Mouse (Mus musculus) liver, postnatal 0 days (tissue): ENCODE results near the gene Tns4. TPM values are rescaled to one million over a fixed set of nuclear protein-coding genes. Genes with fewer than 3 reads are reported as not detected.
A peak's percentile ranks its signal among the peaks of the same experiment; 100 is the strongest.

Experiments
- ATAC-seq: fragments of 200-750 bp; cut with Nextera tagmentation; 2 replicates; pipeline ENCODE4 v1.8.0; 2017; ENCODE audit warnings: mild to moderate bottlenecking, moderate library complexity
- DNase-seq: peaks from one replicate; pipeline ENCODE4 v3.0.0-alpha.2; 2016
- H3K27ac ChIP-seq: fragments of 300-500 bp; sonication (generic); 2 replicates; pipeline ENCODE4 v1.5.1; 2014; ENCODE audit warnings: antibody characterized with exemption, moderate library complexity, mild to moderate bottlenecking, low read depth
- H3K27me3 ChIP-seq: fragments of 300-500 bp; sonication (generic); 2 replicates; pipeline ENCODE4 v1.6.1; 2014; ENCODE audit warnings: low read length, control low read depth, mixed read lengths; ENCODE audit not compliant: insufficient read depth
- H3K36me3 ChIP-seq: fragments of 300-500 bp; sonication (generic); replicated peaks from 2 replicates; pipeline ENCODE4 v1.6.1; 2014; ENCODE audit warnings: mild to moderate bottlenecking, control low read depth, low read length, moderate library complexity, mixed read lengths; ENCODE audit not compliant: insufficient read depth
- H3K4me1 ChIP-seq: fragments of 300-500 bp; sonication (generic); 2 replicates; pipeline ENCODE4 v1.6.1; 2014; ENCODE audit warnings: antibody characterized with exemption, mild to moderate bottlenecking, control low read depth; ENCODE audit not compliant: insufficient read depth
- H3K4me2 ChIP-seq: fragments of 300-500 bp; sonication (generic); 2 replicates; pipeline ENCODE4 v1.6.1; 2014; ENCODE audit warnings: low read depth, mild to moderate bottlenecking, low read length, moderate library complexity, mixed read lengths
- H3K4me3 ChIP-seq: fragments of 300-500 bp; sonication (generic); 2 replicates; pipeline ENCODE4 v1.5.1; 2014; ENCODE audit warnings: low read depth, low read length
- H3K9ac ChIP-seq: fragments of 300-500 bp; sonication (generic); replicated peaks from 2 replicates; pipeline ENCODE4 v1.6.1; 2014; ENCODE audit warnings: mild to moderate bottlenecking, moderate library complexity
- H3K9me3 ChIP-seq: fragments of 300-500 bp; sonication (generic); 2 replicates; pipeline ENCODE4 v1.6.1; 2016; ENCODE audit warnings: mild to moderate bottlenecking, control low read depth, low read length, mixed read lengths
- CTCF ChIP-seq: sonication (generic); IDR thresholded peaks from 2 replicates; pipeline ENCODE4 v1.5.1; 2016; ENCODE audit warnings: antibody characterized with exemption, low read depth
- EP300 ChIP-seq: IDR thresholded peaks from 2 replicates; pipeline ENCODE4 v1.6.1; 2016; ENCODE audit warnings: antibody characterized with exemption, low read depth, mild to moderate bottlenecking
- WGBS: fragments of 180-500 bp; shearing (Covaris S2); extraction: QIAGEN DNeasy Blood & Tissue Kit; methylation state at CpG from one replicate; pipeline ENCODE4 v1.1.7; 2014; ENCODE audit not compliant: insufficient replicate concordance; 5-methylcytosine and 5-hydroxymethylcytosine counted together
- polyA plus RNA-seq: library from polyadenylated mRNA; unstranded; fragments of >200 nt; fragmentation: Nextera tagmentation; extraction: Ambion mirVana; gene quantifications from 2 replicates; pipeline ENCODE4 v1.2.1, GENCODE M21; 2015

The Tns4 gene
- polyA plus RNA-seq, 1 experiment from 2014 or later: 0.31 TPM

DNA sequence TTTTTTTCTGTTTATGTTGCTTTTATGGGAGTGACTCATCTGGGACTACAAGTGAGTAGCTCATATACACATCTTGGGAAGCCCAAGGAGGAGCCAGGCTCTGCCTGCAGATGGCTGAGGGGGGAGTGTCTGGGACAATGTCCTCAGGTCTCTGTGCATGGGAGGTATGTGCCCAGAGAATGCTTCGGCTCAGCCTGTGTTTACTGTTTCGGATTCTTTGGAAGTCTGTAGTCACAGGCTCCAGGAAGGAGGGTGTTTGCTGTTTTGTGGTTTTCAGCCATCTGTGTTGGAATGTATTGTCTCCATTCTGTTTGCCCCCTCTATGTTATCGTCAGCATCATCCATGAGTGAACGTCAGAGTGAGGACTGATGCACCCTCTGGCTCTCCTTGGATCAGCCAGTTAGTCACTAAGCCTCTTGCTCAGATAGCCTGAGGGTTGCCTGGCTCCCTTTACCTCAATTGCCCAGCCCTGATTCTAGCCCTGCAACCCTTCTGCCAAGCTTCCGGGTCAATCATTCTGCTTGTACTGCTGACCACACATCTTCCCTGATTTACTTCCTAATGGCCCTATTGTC is 12.3 kb downstream of the Tns4 start:
- Histone ChIP-seq H3K4me1 (peaks cover 1% of the 10 kb centered on the region; the same call in 1 of the 2 replicates), H3K9me3 (no peaks in the 10 kb centered on the region), H3K36me3 (no peaks in the 10 kb centered on the region), H3K27ac (no peak overlapping the region), H3K9ac (no peak overlapping the region), H3K4me3 (no peak overlapping the region), H3K4me2 (no peak overlapping the region), H3K27me3 (no peaks in the 10 kb centered on the region)
- no peak for ATAC-seq
- TF ChIP-seq EP300: no peak
- TF ChIP-seq CTCF: no peak
- no peak for DNase-seq
- 44% methylated on average over 5 of the region's 5 CpGs for WGBS

DNA sequence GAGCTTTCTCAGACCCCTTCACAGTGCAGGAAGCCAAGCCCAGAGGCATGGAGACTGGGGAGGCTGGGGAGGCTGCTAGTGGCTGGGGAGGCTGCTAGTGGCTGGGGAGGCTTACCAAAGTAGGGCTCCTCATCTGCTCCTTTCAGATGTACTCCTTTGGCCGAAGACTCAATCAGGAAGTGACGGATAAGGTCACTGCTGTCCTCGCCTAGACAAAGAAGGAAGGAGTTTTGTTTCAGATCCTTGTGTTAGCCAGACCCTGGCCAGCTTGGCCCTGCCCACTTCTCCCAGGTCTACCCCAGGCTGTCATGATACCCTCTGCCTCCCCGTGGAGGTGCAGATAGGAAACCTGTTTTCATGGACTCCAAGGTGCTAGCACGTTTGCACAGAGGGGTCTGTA is 15.3 kb downstream of the Tns4 start:
- DNase-seq: no peak
- Histone ChIP-seq H3K27ac (no peak overlapping the region), H3K9ac (no peak overlapping the region)

DNA sequence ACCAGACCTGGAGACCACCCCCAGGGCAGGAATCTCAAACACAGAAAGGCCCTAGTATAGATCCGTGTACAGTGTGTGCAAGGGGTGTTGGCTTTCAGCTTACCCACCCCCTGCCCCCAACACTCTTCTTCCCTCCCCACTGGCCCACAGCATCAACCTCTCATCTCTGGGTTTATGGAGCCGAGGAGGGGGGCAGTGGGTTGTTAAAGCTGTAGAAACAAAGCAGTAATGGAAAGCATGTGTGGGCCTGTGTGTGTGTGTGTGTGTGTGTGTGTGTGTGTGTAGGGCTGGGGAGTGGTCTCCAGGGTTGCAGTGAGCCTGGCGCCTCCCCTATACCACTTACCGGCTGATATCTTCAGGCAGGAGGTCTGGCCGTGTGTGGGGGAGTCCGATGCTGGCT is 17.2 kb downstream of the Tns4 start:
- no peak overlapping the region for H3K4me2 ChIP-seq
- H3K4me1 ChIP-seq: no peaks in the 10 kb centered on the region; the same call in none of the 2 replicates
- no peak for DNase-seq
- no peaks in the 10 kb centered on the region for H3K27me3 ChIP-seq
- no peak overlapping the region for H3K9ac ChIP-seq
- no peak overlapping the region for H3K27ac ChIP-seq
- no peak overlapping the region for H3K4me3 ChIP-seq
- ATAC-seq: no peak
- TF ChIP-seq CTCF: no peak
- TF ChIP-seq EP300: no peak
- WGBS: 67% methylated on average over 6 of the region's 6 CpGs
- no peaks in the 10 kb centered on the region for H3K36me3 ChIP-seq
- no peaks in the 10 kb centered on the region for H3K9me3 ChIP-seq

More for the DNA sequence above, 15.3 kb downstream of the Tns4 start:
- H3K4me3 ChIP-seq: no peak overlapping the region
- no peaks in the 10 kb centered on the region for H3K36me3 ChIP-seq
- H3K4me1 ChIP-seq: no peaks in the 10 kb centered on the region; the same call in 1 of the 2 replicates
- ATAC-seq: no peak
- no peak for TF ChIP-seq EP300
- no peak for TF ChIP-seq CTCF
- 41% methylated on average over 5 of the region's 5 CpGs for WGBS
- no peak overlapping the region for H3K4me2 ChIP-seq
- no peaks in the 10 kb centered on the region for H3K27me3 ChIP-seq
- no peaks in the 10 kb centered on the region for H3K9me3 ChIP-seq

DNA sequence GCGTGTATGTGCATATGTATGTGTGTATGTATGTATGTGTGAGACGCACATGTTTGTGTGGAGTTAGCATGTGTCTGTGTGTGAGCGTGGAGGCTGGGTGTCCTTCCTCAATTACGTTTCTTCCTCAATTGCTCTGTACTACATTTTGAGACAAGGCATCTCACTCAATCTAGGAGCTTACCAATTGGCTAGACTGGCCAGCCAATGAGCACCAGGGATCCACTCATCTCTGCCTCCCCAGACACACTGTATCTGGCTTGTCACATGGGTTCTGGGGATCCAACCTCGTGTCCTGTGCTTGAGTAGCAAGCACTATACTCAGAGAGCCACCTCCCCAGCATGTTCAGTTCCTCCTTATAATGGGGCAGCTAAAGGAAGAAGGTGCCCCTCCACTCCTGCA is 20.7 kb downstream of the Tns4 start:
- no peak for TF ChIP-seq EP300
- no peak for TF ChIP-seq CTCF
- Histone ChIP-seq H3K4me3 (no peak overlapping the region), H3K27me3 (no peaks in the 10 kb centered on the region), H3K27ac (no peak overlapping the region), H3K9me3 (no peaks in the 10 kb centered on the region), H3K4me2 (no peak overlapping the region), H3K36me3 (no peaks in the 10 kb centered on the region), H3K9ac (no peak overlapping the region), H3K4me1 (peaks cover 9% of the 10 kb centered on the region)
- WGBS: 54% methylated on average over 5 of the region's 5 CpGs
- DNase-seq (no peak), ATAC-seq (no peak)

DNA sequence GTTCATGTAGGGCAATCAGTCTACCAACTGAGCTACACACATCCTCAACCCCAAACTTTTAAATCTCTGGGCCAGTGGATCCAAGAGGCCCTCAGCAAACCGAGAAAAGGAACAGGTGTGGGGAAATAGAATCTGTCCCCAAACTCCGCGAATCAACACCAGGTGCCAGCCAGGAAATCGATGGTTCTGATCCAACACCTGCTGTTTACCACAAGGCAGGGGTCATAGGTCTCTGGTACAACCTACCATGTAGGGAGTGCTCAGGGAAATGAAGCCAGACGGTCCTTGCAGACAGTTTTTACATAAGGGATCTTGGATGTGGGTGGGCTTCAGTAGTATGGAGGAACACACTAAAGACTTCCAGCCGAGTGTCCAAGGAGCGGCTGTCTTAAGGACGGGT is 21.5 kb downstream of the Tns4 start:
- peak; percentile 47; the same call in 1 of the 2 replicates for ATAC-seq
- no peaks in the 10 kb centered on the region for H3K36me3 ChIP-seq
- no peaks in the 10 kb centered on the region for H3K9me3 ChIP-seq
- no peak overlapping the region for H3K9ac ChIP-seq
- H3K27me3 ChIP-seq: no peaks in the 10 kb centered on the region
- no peak overlapping the region for H3K4me3 ChIP-seq
- no peak overlapping the region for H3K4me2 ChIP-seq
- WGBS: 76% methylated on average over 8 of the region's 8 CpGs
- H3K27ac ChIP-seq: no peak overlapping the region
- TF ChIP-seq CTCF (no peak), EP300 (no peak)
- peaks cover 11% of the 10 kb centered on the region for H3K4me1 ChIP-seq
- no peak for DNase-seq

DNA sequence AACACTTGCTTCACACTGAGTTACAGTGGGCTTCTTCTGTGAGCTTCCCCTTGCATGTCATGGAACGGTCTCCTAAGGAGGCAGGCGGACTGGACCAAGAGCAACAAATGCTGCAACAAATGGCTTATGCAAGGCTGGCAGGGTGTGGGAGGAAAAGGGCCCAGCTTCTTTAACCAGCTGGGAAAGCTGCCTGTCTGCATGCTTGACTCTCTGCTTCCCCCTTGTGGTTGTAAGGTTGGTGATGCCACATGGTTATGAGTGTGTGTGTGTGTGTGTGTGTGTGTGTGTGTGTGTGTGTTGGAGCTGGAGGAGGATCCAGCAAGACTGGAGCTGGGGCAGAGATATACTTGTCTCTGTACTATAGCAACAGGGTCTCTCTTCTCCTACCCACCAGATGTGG is 23.1 kb downstream of the Tns4 start:
- Histone ChIP-seq H3K9ac (no peak overlapping the region), H3K27me3 (no peaks in the 10 kb centered on the region), H3K4me3 (no peak overlapping the region), H3K9me3 (no peaks in the 10 kb centered on the region), H3K27ac (peak overlapping the region; percentile 44; the same call in 1 of the 2 replicates), H3K4me2 (no peak overlapping the region), H3K36me3 (no peaks in the 10 kb centered on the region), H3K4me1 (peaks cover 11% of the 10 kb centered on the region)
- TF ChIP-seq EP300 (no peak), CTCF (peak; percentile 99)
- DNase-seq (peak; percentile 80), ATAC-seq (peak; percentile 79)
- 7% methylated on average over 2 of the region's 2 CpGs for WGBS

DNA sequence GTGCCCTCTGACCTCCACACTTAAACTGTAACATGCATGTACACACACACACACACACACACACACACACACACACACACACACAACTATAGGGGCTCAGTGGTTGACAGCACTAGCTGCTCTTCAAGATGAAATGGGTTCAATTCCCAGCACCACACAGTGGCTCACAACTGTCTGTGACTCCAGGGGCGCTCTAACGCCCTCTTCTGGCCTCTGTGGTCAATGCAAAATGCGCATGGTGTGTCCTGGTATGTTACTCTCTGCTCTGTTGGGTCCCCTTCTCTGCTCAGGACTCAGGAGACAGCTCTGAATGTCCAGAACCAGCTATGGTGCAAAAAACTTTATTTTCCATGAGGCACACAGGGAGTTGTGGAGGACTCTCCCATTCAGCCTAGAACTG is 23.8 kb downstream of the Tns4 start:
- 72% methylated on average over 3 of the region's 3 CpGs for WGBS
- Histone ChIP-seq H3K4me1 (peaks cover 11% of the 10 kb centered on the region), H3K36me3 (no peaks in the 10 kb centered on the region), H3K4me2 (no peak overlapping the region), H3K4me3 (no peak overlapping the region), H3K9ac (no peak overlapping the region), H3K27ac (peak overlapping the region; percentile 44; the same call in 1 of the 2 replicates), H3K9me3 (no peaks in the 10 kb centered on the region), H3K27me3 (no peaks in the 10 kb centered on the region)
- no peak for DNase-seq
- TF ChIP-seq CTCF (peak; percentile 40), EP300 (no peak)
- ATAC-seq: 0 out of 2 replicates have a peak, but pooled peaks have one; percentile 2
